Mouse (Mus musculus) bone marrow, adult 2 months (tissue): ENCODE measurements around the gene Tanc1.

Source experiments
- CTCF ChIP-seq: fragments of 200-500 bp; IDR thresholded peaks from 2 replicates; pipeline ENCODE4 v1.5.1; 2011; ENCODE audit warnings: low read length, control low read depth; ENCODE audit not compliant: control insufficient read depth, insufficient read depth
- POLR2A ChIP-seq: fragments of 200-500 bp; IDR thresholded peaks from 2 replicates; pipeline ENCODE4 v1.6.1; 2011; ENCODE audit warnings: low read depth, mild to moderate bottlenecking, control low read depth, low read length, borderline replicate concordance; ENCODE audit not compliant: control insufficient read depth

DNA sequence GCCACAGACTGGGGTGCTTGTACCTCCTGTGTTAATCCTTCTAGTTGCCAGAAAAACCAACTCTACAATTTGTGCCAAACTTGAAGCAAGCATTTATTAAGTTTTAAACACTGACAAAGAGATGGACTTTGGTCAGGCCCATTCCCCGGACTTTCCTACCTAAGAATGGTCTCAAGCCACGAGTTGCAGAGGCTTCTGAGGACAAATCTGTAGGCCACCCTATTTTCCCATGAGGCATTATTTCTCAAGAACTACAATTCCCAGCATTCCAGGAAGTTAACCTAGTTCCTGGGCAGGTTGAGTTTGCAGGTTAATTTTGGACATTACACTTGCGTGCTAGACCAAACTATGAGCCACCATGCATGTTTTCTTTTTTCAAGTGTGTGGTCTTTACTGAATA lies 85.3 kb downstream of the Tanc1 start:
- TF ChIP-seq CTCF (no peak), POLR2A (no peak)
